Mouse (Mus musculus) liver, embryonic 14.5 days (tissue): ENCODE measurements around the gene Stard3. TPM values are rescaled to one million over a fixed set of nuclear protein-coding genes. Genes with fewer than 3 reads are reported as not detected.
A peak's percentile ranks its signal among the peaks of the same experiment; 100 is the strongest.

Experiments used
- ATAC-seq: fragments of 200-750 bp; cut with Nextera tagmentation; 2 replicates; pipeline ENCODE4 v1.8.0; 2017; ENCODE audit warnings: moderate number of reproducible peaks, mild to moderate bottlenecking, moderate library complexity; ENCODE audit not compliant: insufficient read depth
- DNase-seq, 3 experiments: peaks; one replicate each; pipeline ENCODE4 v3.0.0-alpha.2; 2012 to 2013; ENCODE audit warnings: low read depth in 3 of 3, low spot score in 3 of 3
- H3K27ac ChIP-seq: fragments of 300-500 bp; sonication (generic); 2 replicates; pipeline ENCODE4 v1.5.1; 2014; ENCODE audit warnings: moderate library complexity, mild to moderate bottlenecking, control low read depth, inconsistent platforms
- H3K27me3 ChIP-seq: fragments of 300-500 bp; sonication (generic); 2 replicates; pipeline ENCODE4 v1.6.1; 2014; ENCODE audit warnings: mild to moderate bottlenecking, low read length, moderate library complexity; ENCODE audit not compliant: control insufficient read depth, insufficient read depth
- H3K36me3 ChIP-seq: fragments of 300-500 bp; sonication (generic); replicated peaks from 2 replicates; pipeline ENCODE4 v1.6.1; 2014; ENCODE audit warnings: low read depth; ENCODE audit not compliant: control insufficient read depth, insufficient read depth
- H3K4me1 ChIP-seq, 2 experiments: fragments of 200-500 bp in 1 of 2; fragments of 300-500 bp in 1 of 2; sonication (generic) in 1 of 2; replicated peaks; 2 replicates each; pipeline ENCODE4 v1.6.1; 2012 to 2014; ENCODE audit warnings: antibody characterized with exemption in 1 of 2, inconsistent platforms in 1 of 2, low read length in 1 of 2; ENCODE audit not compliant: control insufficient read depth in 2 of 2, insufficient read depth in 2 of 2
- H3K4me2 ChIP-seq: fragments of 300-500 bp; sonication (generic); 2 replicates; pipeline ENCODE4 v1.6.1; 2014; ENCODE audit warnings: low read depth, mild to moderate bottlenecking, control low read depth, moderate library complexity
- H3K4me3 ChIP-seq, 2 experiments: fragments of 200-500 bp in 1 of 2; fragments of 300-500 bp in 1 of 2; sonication (generic) in 1 of 2; 2 replicates each; pipeline ENCODE4 v1.5.1; 2012 to 2014; ENCODE audit warnings: low read depth in 2 of 2, low read length in 2 of 2, mild to moderate bottlenecking in 2 of 2, control low read depth in 1 of 2, inconsistent platforms in 1 of 2, moderate library complexity in 1 of 2; ENCODE audit not compliant: insufficient read depth in 1 of 2
- H3K9ac ChIP-seq: fragments of 300-500 bp; sonication (generic); replicated peaks from 2 replicates; pipeline ENCODE4 v1.6.1; 2014; ENCODE audit warnings: mild to moderate bottlenecking, control low read depth, moderate library complexity
- H3K9me3 ChIP-seq: fragments of 300-500 bp; sonication (generic); 2 replicates; pipeline ENCODE4 v1.6.1; 2016; ENCODE audit warnings: low read length, mixed read lengths; ENCODE audit not compliant: control insufficient read depth
- CTCF ChIP-seq: IDR thresholded peaks from 2 replicates; pipeline ENCODE4 v1.5.1; 2016; ENCODE audit warnings: antibody characterized with exemption, low read depth, control low read depth
- EP300 ChIP-seq: IDR thresholded peaks from 2 replicates; pipeline ENCODE4 v1.6.1; 2016; ENCODE audit warnings: antibody characterized with exemption, low read depth
- WGBS: fragments of 180-500 bp; shearing (Covaris S2); extraction: QIAGEN DNeasy Blood & Tissue Kit; methylation state at CpG from one replicate; pipeline ENCODE4 v1.1.7; 2014; ENCODE audit not compliant: insufficient replicate concordance; 5-methylcytosine and 5-hydroxymethylcytosine counted together
- polyA plus RNA-seq, 2 experiments: library from polyadenylated mRNA; depleted of rRNA in 1 of 2; stranded (reverse) in 1 of 2; unstranded in 1 of 2; fragments of >200 nt; fragmentation: Nextera tagmentation in 1 of 2; extraction: Ambion mirVana in 1 of 2; gene quantifications; 2 replicates each; pipeline versions ENCODE4 v1.2.1 to v1.2.3; 2012 to 2014

The Stard3 gene
- polyA plus RNA-seq, 2 experiments, result 11.6 to 16.8 TPM

DNA sequence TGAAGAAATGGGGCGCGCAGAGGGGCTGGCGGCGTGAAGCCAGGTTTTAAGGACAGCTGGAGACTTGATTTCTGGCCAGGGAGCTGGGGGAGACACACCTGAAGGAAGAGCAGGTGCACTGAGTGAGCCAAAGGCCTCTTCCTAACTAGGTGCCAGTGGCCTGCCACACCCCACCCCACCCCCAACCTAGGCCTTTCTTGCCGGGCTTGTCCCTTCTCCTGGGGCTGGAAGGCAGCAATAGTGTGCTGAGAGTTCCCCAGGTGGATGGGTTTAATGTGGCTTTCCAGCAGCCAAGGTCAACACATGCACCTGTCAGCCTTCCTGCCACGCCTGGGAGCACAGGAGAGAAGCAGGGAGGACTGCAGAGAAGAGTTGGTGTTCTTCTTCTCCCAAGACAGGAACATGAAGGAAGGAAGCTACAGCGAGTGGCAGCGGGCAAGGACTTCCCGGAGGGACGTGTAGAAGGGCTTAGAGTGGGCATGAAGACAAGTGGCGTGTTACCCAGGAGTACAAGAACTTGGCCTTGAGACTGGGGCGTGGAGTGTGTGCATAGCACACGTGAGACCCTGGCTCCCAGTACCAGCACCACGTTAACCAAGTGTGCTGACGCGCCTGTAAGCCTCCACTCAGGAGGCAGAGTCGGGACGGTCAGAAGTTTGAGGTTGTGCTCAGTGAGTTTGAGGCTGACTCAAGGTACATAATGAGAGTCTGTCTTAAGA, 5.7 kb upstream of the Stard3 start:
- WGBS, result 59% methylated on average over 18 of the region's 18 CpGs
- Histone ChIP-seq H3K9me3 (no peaks in the 10 kb centered on the region), H3K27me3 (peaks cover 45% of the 10 kb centered on the region), H3K27ac (no peak overlapping the region), H3K9ac (no peak overlapping the region), H3K4me3 (no peak overlapping the region), H3K36me3 (no peaks in the 10 kb centered on the region), H3K4me2 (no peak overlapping the region), H3K4me1 (peaks cover 2 to 7% of the 10 kb centered on the region in 2 experiments)
- no peak for TF ChIP-seq CTCF
- ATAC-seq (no peak), DNase-seq (no peak)

DNA sequence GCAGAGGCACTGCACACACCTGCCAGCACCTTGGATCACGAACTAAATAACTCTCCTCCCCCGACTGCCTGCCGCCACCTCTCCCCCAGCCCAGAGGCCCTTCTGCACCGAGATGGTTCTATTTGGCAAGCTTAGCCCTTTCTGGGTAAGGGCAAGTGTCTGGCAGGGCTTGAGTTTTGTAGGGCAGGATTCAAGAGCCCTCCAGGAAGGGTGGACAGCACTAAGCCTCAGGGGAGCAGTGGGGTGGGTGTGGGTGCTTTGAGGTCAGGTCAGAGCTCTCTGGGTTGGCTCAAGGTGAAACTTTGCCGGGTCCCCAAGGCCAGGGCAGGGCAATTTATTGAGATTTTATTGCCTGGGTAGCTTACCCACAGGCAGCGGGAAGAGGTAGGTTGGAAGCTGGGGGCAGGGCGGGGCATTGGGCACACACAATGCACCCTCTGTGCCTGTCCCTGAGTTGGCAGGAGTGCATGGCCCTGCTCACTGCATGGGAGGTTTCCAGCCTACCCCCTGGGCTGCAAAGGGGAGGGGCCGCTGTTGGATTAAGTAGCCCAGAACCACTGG, 4.4 kb upstream of the Stard3 start:
- H3K36me3 ChIP-seq, result no peaks in the 10 kb centered on the region
- H3K9ac ChIP-seq, result no peak overlapping the region
- TF ChIP-seq CTCF (no peak), EP300 (no peak)
- WGBS, result 37% methylated on average over 8 of the region's 8 CpGs
- ATAC-seq (no peak), DNase-seq (no peak)
- no peak overlapping the region for H3K4me3 ChIP-seq
- no peak overlapping the region for H3K4me2 ChIP-seq
- peaks cover 32% of the 10 kb centered on the region for H3K27me3 ChIP-seq
- H3K4me1 ChIP-seq, result peaks cover 6 to 11% of the 10 kb centered on the region in 2 experiments
- no peaks in the 10 kb centered on the region for H3K9me3 ChIP-seq
- no peak overlapping the region for H3K27ac ChIP-seq

DNA sequence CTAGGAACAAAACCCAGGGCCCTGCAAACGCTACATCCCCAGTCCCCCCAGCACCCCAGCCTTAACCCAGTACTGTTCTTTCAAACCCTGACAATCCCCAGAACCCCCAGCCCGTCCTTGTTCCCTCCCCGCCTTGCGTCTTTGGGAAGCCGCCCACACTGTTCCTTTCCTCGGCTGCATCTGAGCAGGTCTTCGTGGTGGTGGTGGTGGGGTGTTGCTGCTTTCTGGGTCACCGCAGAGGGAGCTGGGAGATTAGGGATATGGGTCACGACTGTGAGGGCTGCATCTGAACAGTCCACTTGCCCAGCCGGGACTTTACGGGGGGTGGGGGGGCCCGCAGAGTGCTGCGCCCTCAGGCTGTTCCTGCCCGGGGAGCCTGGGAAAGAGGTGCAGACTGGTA, 3.7 kb upstream of the Stard3 start:
- H3K27ac ChIP-seq, result no peak overlapping the region
- H3K9ac ChIP-seq, result no peak overlapping the region
- no peak overlapping the region for H3K4me2 ChIP-seq
- H3K9me3 ChIP-seq, result no peaks in the 10 kb centered on the region
- peaks cover 25% of the 10 kb centered on the region for H3K27me3 ChIP-seq
- ATAC-seq, result no peak
- no peak for DNase-seq
- H3K4me3 ChIP-seq, result no peak overlapping the region
- peaks cover 9 to 18% of the 10 kb centered on the region in 2 experiments for H3K4me1 ChIP-seq
- no peaks in the 10 kb centered on the region for H3K36me3 ChIP-seq
- TF ChIP-seq EP300 (no peak), CTCF (no peak)
- 58% methylated on average over 14 of the region's 14 CpGs for WGBS

DNA sequence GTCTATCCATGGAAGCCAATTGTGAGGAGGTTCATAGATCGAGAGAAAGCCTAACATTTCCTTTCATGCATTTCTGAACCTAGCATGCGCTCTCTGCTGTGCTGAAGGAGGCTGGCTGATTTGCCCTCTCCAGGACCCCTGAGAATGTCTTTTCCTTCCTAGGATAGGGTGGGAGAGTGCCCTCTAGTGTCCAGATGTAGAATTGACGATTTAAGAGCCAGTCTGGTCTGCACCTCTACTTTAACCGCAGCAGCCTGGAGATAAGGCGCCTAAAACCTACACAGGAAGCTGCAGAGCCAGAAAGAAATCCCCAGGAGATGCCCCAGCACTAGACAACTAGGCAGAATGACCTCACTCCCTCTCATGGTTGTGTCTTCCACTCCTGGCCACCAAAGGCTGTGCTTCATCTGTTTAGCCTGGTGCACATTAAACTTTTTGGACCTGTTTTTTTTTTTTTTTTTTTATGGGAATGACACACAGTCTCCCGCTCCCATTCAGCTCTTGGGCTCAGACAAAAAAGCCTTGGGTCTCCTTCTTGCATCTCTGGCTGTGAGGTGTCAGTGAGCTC, 2.4 kb upstream of the Stard3 start:
- no peak for TF ChIP-seq EP300
- peak; percentile 86 for TF ChIP-seq CTCF
- Histone ChIP-seq H3K4me1 (peaks cover 9 to 19% of the 10 kb centered on the region in 2 experiments), H3K27ac (no peak overlapping the region), H3K27me3 (peaks cover 11% of the 10 kb centered on the region), H3K4me2 (no peak overlapping the region), H3K36me3 (no peaks in the 10 kb centered on the region), H3K9ac (no peak overlapping the region), H3K4me3 (no peak overlapping the region), H3K9me3 (no peaks in the 10 kb centered on the region)
- WGBS, result 8% methylated on average over 6 of the region's 6 CpGs
- peak; percentile 61 to 62 (median 61) for DNase-seq
- ATAC-seq, result no peak

DNA sequence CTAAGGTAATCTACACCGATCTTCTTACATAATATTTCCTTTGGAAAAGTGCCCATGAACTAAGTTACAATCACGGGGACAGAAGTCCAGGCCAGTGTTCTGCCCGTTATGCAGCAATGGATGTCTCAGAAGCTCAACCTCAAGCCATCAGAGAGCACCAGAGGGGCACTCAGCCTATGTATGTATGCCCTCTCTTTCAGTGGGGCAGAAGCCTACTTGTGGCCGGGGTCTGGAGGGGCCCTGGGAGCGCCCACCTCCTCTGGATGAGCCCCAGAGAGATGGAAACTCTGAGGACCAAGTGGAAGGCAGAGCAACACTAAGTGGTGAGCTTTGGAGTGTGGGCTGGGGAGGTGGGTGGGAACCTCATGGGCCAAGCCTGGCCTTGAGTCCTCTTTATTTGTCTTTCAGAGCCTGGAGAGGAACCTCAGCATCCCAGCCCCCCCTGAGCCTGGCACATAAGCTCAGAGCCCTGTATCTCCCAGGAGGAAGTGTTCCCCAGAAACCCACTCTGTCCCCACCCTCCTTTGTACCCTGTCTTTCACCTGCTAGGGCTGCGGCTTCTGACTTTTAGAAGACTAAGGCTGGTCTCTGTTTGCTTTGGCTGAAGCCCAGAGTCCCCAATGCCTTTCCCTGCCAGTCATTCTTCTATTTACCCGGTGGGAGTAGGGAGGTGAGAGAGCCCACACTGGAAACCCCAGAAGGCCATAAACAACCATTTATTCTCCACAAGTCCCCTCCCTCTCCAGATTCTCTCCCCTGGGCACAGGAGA, 1.4 kb upstream of the Stard3 start:
- Histone ChIP-seq H3K4me3 (no peak overlapping the region), H3K4me2 (peak overlapping the region; percentile 80), H3K27me3 (peaks cover 4% of the 10 kb centered on the region), H3K27ac (no peak overlapping the region), H3K4me1 (peaks cover 9 to 19% of the 10 kb centered on the region in 2 experiments), H3K9me3 (no peaks in the 10 kb centered on the region), H3K9ac (no peak overlapping the region), H3K36me3 (no peaks in the 10 kb centered on the region)
- TF ChIP-seq EP300, result no peak
- TF ChIP-seq CTCF, result no peak
- DNase-seq (no peak), ATAC-seq (no peak)
- WGBS, result 63% methylated on average over 7 of the region's 7 CpGs
